Mouse (Mus musculus) urinary bladder, postnatal 36 days (tissue): ENCODE measurements around the gene Slc27a5.

Experiments
- DNase-seq, 2 experiments: peaks; one replicate each; pipeline ENCODE4 v3.0.0; 2022; ENCODE audit warnings: low spot score in 2 of 2, mixed read lengths in 1 of 2

Slc27a5 gene

GRCm38 (mm10) chr7:12985724-12986123 lies 12.3 kb downstream of the Slc27a5 start:
- no peak for DNase-seq

DNA sequence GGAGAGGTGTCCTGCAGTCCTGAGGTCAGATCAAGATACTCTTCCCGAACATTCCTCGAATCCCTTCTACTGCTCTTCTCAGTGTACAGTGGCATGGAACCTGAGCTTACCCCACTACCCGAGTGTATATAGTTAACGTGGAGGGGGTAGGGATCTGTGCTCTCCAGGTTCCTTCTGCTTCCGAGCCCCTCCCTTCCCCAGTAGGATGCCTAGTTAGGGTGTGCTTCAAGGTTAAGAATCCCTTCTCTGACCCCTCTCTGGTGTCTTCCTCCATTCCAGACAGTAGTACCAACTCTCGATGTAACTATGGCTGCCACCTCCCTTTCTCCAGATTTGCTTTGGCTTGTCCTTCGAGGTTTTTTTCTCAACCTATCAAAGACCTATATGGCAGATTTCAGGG lies 17.7 kb downstream of the Slc27a5 start:
- DNase-seq: no peak

DNA sequence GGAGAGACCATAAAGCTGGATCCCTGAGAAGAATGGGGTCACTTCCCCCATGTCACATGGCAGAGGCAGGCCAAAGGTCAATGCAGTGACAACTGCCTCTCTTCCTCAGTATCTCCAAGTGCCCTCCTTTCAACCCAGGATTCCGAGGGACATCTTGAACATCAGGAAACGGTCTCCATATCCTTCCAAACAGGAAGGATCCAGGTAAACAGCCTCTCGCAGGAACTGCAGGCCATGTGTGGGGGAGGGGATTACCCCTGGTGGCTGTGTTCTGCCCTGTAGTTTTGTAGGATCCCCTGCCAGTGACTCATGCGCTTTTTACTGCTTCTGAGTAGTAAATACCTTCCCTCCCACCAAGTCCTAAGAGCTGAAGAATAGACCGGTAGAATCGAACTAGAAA lies 18.2 kb downstream of the Slc27a5 start:
- DNase-seq: no peak

- no peak for DNase-seq
These were observed 18.9 kb downstream of the Slc27a5 start for GRCm38 (mm10) chr7:12978931-12979722.

DNA sequence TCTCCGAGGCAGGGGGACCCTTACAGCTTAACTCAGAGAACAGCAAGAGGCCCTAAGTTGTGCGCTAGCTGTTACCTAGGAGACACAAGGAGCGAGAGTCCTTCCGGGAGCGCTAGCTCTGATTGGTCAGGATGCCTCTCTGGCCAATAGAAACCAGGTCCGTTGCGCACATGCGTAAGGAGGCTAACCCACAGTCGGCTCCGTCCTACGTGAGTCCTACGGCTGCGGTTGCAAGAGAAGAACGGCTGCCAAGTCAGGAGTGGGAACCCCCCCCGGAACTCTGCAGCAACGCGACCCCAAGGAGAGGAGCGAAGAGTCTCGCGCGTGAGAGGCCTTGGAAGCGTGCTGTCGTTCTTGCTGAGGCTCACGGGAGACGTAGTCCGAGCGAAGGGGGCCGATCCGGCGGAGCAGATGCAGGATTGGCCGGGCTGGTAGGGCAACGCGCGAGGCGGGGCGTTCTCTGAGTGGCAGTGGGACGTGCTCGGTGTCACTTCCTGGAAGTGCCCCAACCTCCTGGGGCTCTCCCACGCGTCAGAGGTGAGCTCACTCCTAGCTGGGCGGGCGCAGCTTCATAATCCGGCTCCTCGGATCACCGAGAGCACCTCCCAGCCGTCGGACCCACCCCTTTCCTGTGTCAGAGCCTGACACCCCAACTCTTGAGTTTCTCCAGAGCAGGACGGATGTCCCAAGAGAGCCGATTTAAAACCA lies 20.2 kb downstream of the Slc27a5 start, which contains the start of gene Zfp446:
Gene Zfp446, plus strand, starts transcription at position 167 of the 708 bp plus-strand sequence.
- DNase-seq: peak; percentile 95 to 99

GRCm38 (mm10) chr7:12970906-12971305 lies 27.1 kb downstream of the Slc27a5 start:
- no peak for DNase-seq

DNA sequence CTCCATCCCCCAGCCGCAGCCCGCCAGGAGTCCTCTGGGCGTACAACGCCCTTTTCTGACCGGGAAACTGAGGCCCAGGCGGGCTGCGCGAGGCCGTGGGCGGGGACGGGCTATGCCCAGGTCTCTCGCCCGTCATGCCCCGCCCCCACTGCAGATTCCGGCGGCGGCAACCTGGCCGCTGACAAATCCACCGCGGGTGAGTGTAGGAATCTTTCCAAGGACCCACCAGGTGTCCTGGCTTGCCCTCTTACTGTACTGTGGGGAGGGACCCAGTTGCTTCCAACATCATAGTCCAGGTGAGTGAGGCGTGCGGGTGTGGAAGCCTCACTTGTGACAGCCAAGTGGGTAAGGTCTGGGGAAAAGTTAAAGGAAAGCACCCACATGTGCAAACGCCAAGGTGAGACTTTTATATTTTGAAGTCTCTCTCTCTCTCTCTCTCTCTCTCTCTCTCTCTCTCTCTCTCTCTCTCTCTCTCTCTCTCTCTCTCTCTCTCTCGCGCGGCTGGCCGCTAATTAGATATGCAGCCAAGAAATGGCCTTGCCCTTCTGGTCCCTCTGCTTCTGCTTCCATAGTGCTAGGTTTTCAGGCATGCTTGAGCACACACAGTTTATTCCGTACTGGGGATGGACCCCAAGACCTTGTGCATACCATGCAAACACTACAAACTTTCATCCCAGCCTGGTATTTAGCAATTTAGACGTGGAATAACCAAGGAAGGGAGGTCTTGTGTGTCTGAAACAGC lies 31.7 kb downstream of the Slc27a5 start:
- DNase-seq: peak; percentile 50 to 57

GRCm38 (mm10) chr7:12965678-12966091 lies 32.3 kb downstream of the Slc27a5 start, which contains the start of gene Zfp324:
Gene Zfp324, plus strand, starts transcription at chr7:12965838.
- peak; percentile 84 to 92 for DNase-seq

DNA sequence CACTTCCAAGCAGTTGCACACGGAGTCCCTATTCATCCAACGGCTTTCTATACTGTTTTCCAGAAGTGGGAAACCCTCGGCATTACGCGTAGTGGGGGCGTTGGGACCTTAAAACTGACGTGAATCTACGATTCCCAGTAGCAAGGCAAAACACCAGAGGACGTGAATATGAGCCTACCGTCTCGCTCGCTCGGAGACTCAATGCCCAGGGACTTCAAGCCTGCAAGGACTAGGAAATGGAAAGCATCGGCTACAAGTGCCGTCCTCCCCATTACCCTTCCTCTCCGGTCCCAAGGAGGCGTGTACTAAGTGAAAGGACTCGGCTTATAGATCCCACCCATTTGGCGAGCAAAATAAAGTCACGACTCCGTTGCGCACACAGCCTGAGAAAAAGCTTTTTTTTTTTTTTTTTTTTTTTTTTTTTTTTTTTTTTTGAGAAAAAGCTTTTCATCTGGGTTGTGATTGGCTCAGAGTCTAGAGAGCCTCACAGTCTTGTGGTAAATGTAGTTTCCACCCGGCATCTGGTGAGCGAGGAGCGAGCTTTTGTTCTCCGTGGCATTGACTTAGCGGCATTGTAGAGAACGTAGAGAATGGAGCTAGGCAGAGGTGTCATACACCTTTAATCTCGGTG lies 36.4 kb downstream of the Slc27a5 start:
- DNase-seq: peak in 1 of 2 experiments; percentile 27

DNA sequence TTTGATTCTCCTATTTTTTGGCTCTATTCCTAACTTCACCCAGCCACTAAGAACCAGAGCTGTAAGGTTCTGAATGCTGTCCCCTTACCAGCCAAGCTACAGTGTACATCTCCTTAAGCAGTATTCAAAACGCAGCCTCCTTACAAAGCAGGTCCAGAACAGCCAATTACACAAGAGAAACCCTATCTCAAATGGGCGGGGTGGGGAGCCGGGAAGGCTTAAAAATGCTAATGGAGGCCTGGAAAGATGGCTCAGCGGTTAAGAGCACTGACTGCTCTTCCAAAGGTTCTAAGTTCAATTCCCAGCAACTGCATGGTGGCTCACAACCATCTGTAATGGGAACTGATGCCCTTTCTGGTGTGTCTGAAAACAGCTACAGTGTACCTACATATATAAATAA lies 38.3 kb downstream of the Slc27a5 start:
- no peak for DNase-seq

- DNase-seq: no peak
These were observed 39.0 kb downstream of the Slc27a5 start for GRCm38 (mm10) chr7:12958948-12959347.

- DNase-seq: no peak
These were observed 40.5 kb downstream of the Slc27a5 start for GRCm38 (mm10) chr7:12957511-12957910.

DNA sequence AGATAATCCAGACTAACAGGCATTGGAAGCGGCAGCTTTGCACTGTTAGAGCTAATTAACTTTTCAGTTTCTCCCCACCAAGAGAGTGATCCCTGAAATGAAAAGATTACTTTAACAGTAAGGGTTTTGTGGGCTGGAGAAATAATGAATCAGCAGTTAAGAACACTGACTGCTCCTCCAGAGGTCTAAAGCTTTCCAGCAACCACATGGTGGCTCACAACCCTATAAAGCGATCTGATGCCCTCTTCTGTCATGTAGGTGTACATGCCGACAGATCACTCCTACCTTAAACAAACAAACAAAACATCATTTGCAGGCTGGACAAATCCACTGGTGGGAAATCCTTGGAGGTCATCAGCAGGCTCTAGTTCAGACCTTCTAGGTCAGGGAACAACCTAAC lies 43.1 kb downstream of the Slc27a5 start:
- DNase-seq: no peak

DNA sequence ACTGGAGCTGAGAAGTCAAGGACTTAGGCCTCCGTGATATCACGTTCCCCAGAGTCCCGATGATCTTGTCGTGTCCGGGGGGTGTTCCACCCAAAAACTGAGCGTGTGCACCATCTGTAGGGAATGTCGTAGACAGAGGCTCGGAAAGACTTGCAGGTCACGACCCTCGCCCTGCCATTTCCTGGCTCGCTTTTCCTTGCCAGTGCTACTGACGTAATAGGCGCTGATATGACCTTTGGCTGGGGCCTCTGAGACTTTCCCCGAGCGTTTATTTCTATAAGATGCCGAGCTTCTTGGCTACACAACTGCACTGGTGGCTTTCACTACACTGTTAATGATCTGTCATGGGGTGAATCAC lies 48.1 kb downstream of the Slc27a5 start:
- DNase-seq: no peak

- DNase-seq: peak; percentile 90 to 93
These were observed 48.7 kb downstream of the Slc27a5 start for GRCm38 (mm10) chr7:12949032-12949871.

- no peak for DNase-seq
These were observed 54.5 kb downstream of the Slc27a5 start for GRCm38 (mm10) chr7:12943488-12943887.

DNA sequence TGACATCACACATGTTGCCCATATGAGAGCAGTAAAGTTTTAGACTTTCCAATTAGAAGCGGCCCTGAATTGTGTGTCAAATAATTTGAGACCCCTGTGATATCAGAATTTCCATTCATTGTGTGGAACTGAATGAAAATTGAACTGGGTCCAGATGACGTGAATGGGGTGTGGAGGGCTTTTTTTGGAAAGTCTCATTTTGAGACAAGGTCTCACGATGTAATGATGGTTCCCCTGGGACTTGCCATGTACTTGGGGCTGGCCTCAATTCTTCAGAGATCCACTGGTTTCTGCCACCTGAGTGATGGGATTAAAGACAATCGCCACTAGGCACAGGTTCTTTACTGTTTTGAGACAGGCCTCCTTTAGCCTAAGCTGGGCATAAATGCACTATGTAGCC lies 57.4 kb downstream of the Slc27a5 start:
- DNase-seq: no peak
